Mouse (Mus musculus) olfactory bulb, adult 2 months (tissue): ENCODE data around the gene Uba5. TPM values are rescaled to one million over a fixed set of nuclear protein-coding genes. Genes with fewer than 3 reads are reported as not detected.
A peak's percentile ranks its signal among the peaks of the same experiment; 100 is the strongest.

Experiments used
- H3K27ac ChIP-seq: fragments of 200-500 bp; 2 replicates; pipeline ENCODE4 v1.5.1; 2012; ENCODE audit warnings: low read depth, low read length; ENCODE audit not compliant: insufficient read depth
- H3K4me1 ChIP-seq: fragments of 200-500 bp; 2 replicates; pipeline ENCODE4 v1.6.1; 2012; ENCODE audit warnings: low read length; ENCODE audit not compliant: control insufficient read depth, insufficient read depth
- H3K4me3 ChIP-seq: fragments of 200-500 bp; 2 replicates; pipeline ENCODE4 v1.5.1; 2012; ENCODE audit warnings: mild to moderate bottlenecking, low read depth, low read length, moderate library complexity; ENCODE audit not compliant: insufficient read depth
- CTCF ChIP-seq: fragments of 200-500 bp; IDR thresholded peaks from 2 replicates; pipeline ENCODE4 v1.5.1; 2012; ENCODE audit warnings: low read depth, mild to moderate bottlenecking, low read length, moderate library complexity; ENCODE audit not compliant: insufficient read depth
- POLR2A ChIP-seq: fragments of 200-500 bp; IDR thresholded peaks from 2 replicates; pipeline ENCODE4 v1.6.1; 2012; ENCODE audit warnings: mild to moderate bottlenecking, low read depth, low read length, moderate library complexity; ENCODE audit not compliant: insufficient read depth
- WGBS: fragments of 180-500 bp; shearing (Covaris S2); methylation state at CpG from one replicate; pipeline ENCODE4 v1.1.7; 2018; 5-methylcytosine and 5-hydroxymethylcytosine counted together
- polyA plus RNA-seq: library from polyadenylated mRNA; stranded (reverse); fragments of >200 nt; gene quantifications from 2 replicates; pipeline ENCODE4 v1.2.4, GENCODE M21; 2012; ENCODE audit warnings: low replicate concordance; ENCODE audit not compliant: missing spikeins, insufficient read depth, insufficient read length

Gene Uba5
- not detected in 2 replicates for polyA plus RNA-seq

- under 1% methylated on average over 59 of the region's 59 CpGs for WGBS
- H3K4me3 ChIP-seq, result peak within 1 kb of the TSS; percentile 83
- 0 out of 2 replicates have a peak, but pooled peaks have one; percentile 34 for TF ChIP-seq POLR2A
- TF ChIP-seq CTCF, result no peak
- peaks cover 2% of the 10 kb centered on the region for H3K4me1 ChIP-seq
- peak within 1 kb of the TSS; percentile 68 for H3K27ac ChIP-seq
These were observed at the start of gene Uba5 for GRCm38 (mm10) chr9:104062430-104063243. Uba5 (minus strand) TSS chr9:104063134.

- TF ChIP-seq CTCF (no peak), POLR2A (no peak)
- 66% methylated on average over 5 of the region's 5 CpGs for WGBS
- Histone ChIP-seq H3K27ac (no peak overlapping the region), H3K4me1 (no peaks in the 10 kb centered on the region), H3K4me3 (no peak overlapping the region)
These were observed 46.2 kb upstream of the Uba5 start for GRCm38 (mm10) chr9:104109151-104109550.

GRCm38 (mm10) chr9:104108571-104109143 lies 45.7 kb upstream of the Uba5 start:
- TF ChIP-seq POLR2A (no peak), CTCF (no peak)
- H3K4me1 ChIP-seq, result no peaks in the 10 kb centered on the region
- no peak overlapping the region for H3K27ac ChIP-seq
- no peak overlapping the region for H3K4me3 ChIP-seq
- WGBS, result 76% methylated on average over 2 of the region's 2 CpGs

- Histone ChIP-seq H3K27ac (no peak overlapping the region), H3K4me1 (no peaks in the 10 kb centered on the region), H3K4me3 (no peak overlapping the region)
- TF ChIP-seq CTCF (no peak), POLR2A (no peak)
- WGBS, result 87% methylated on average over 6 of the region's 6 CpGs
These were observed 44.5 kb upstream of the Uba5 start for GRCm38 (mm10) chr9:104107482-104107881.

GRCm38 (mm10) chr9:104106930-104107329 lies 44.0 kb upstream of the Uba5 start:
- TF ChIP-seq POLR2A, result no peak
- TF ChIP-seq CTCF, result no peak
- Histone ChIP-seq H3K4me3 (no peak overlapping the region), H3K4me1 (no peaks in the 10 kb centered on the region), H3K27ac (no peak overlapping the region)
- 79% methylated on average over 9 of the region's 9 CpGs for WGBS

- Histone ChIP-seq H3K27ac (no peak overlapping the region), H3K4me1 (no peaks in the 10 kb centered on the region), H3K4me3 (no peak overlapping the region)
- 93% methylated on average over 2 of the region's 2 CpGs for WGBS
- TF ChIP-seq CTCF (no peak), POLR2A (no peak)
These were observed 42.1 kb upstream of the Uba5 start for GRCm38 (mm10) chr9:104104986-104105385.

GRCm38 (mm10) chr9:104102901-104103300 lies 40.0 kb upstream of the Uba5 start:
- H3K4me3 ChIP-seq, result no peak overlapping the region
- no peak overlapping the region for H3K27ac ChIP-seq
- WGBS, result 68% methylated on average over 2 of the region's 2 CpGs
- no peaks in the 10 kb centered on the region for H3K4me1 ChIP-seq
- TF ChIP-seq CTCF (no peak), POLR2A (no peak)

GRCm38 (mm10) chr9:104102301-104102700 lies 39.4 kb upstream of the Uba5 start:
- H3K4me3 ChIP-seq, result no peak overlapping the region
- no peaks in the 10 kb centered on the region for H3K4me1 ChIP-seq
- TF ChIP-seq POLR2A (no peak), CTCF (no peak)
- H3K27ac ChIP-seq, result no peak overlapping the region
- 47% methylated on average over 6 of the region's 6 CpGs for WGBS

- WGBS, result 44% methylated on average over 3 of the region's 3 CpGs
- no peak overlapping the region for H3K27ac ChIP-seq
- no peaks in the 10 kb centered on the region for H3K4me1 ChIP-seq
- no peak overlapping the region for H3K4me3 ChIP-seq
- TF ChIP-seq CTCF (no peak), POLR2A (no peak)
These were observed 38.5 kb upstream of the Uba5 start for GRCm38 (mm10) chr9:104101458-104101857.
